Mouse (Mus musculus): ENCODE measurements around the gene Spink2.
"Not testable (repeated sequence)": the region's sequence is repeated elsewhere in the genome, so short reads cannot be mapped to it uniquely, and the experiment has no call there.

Gene Spink2

DNA sequence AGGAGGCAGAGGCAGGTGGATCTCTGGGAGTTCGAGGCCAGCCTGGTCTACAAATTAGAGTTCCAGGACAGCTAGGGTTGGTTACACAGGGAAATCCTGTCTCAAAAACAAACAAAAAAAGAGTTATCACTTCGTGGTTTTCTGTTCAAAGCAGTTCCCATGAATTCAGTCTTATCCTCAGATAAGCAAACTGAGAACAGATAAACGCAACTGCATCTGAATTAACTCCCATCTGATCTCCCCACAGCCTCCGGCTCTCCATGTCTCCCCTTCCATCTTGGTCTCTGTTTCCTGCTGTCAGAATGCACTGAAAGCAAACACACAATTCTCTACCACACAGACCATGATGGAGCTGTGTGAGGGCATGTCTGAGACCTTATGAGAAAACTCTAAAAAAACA lies 10.6 kb downstream of the Spink2 start:
- no peak for DNase-seq (ENCODE audit: low spot score in 2 of 2)

GRCm38 (mm10) chr5:77193951-77194350 lies 17.3 kb downstream of the Spink2 start:
- DNase-seq (ENCODE audit: low spot score in 2 of 2), result peak; percentile 68 to 77

GRCm38 (mm10) chr5:77193266-77193665 lies 18.0 kb downstream of the Spink2 start:
- no peak for DNase-seq (ENCODE audit: low spot score in 2 of 2)

GRCm38 (mm10) chr5:77191631-77192030 lies 19.6 kb downstream of the Spink2 start:
- no peak for DNase-seq (ENCODE audit: low spot score in 2 of 2)

DNA sequence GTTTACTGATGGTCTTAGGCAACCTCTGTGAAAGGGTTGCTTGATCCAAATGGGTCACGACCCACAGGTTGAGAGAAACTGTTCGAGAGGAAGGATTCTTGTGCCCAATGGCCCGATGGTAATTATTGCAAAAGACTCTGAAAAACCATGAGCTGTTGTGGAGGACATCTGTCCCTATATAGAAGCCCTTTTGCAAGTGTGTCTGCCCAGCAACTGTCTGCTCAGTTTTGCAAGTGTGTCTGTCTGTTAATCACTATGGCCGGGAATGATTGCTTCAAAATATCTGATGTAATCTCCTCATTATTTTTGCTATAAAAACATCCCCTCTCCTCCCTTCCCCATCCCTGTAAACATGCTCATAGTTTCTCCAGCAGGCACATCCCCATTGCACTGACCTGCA lies 20.2 kb downstream of the Spink2 start:
- DNase-seq (ENCODE audit: low spot score in 2 of 2), result no peak

GRCm38 (mm10) chr5:77188738-77189137 lies 22.5 kb downstream of the Spink2 start:
- no peak for DNase-seq (ENCODE audit: low spot score in 2 of 2)

DNA sequence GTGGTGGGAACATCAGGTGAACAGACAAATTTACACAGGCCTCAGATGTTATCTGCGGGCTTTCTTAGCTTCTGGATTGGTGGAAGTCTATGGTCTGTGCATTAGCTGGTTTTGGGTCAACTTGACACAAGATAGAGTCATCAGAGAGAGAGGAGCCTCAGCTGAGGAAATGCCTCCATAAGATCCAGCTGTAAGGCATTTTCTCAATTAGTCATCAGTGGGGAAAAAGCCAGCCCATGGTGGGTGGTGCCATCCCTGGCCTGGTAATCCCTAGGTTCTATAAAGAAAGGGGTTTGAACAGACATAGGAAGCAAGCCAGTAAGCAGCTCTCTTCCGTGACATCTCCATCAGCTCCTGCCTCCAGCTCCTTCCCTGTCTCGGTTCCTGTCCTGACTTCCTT lies 25.9 kb downstream of the Spink2 start:
- no peak for DNase-seq (ENCODE audit: low spot score in 2 of 2)

DNA sequence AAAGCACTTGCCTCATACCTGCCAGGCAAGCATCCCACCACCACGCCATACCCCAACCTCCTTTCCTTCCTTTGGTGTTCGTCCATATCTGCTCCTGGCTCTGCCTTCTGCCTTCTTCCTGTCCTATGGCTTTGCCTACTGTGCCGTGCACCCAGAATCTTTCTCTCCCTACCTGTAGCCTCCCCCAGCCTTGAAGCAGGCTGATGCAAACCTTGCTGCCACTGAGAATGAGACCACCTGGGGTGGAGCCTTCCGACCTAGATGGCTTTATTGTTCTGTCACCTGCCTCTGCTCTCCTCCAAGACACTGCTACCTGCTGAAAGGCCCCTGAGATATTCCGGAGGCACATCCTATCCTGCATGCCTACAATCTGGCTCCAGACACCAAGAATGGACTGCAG lies 27.4 kb downstream of the Spink2 start:
- DNase-seq (ENCODE audit: low spot score in 2 of 2), result not testable (repeated sequence)

DNA sequence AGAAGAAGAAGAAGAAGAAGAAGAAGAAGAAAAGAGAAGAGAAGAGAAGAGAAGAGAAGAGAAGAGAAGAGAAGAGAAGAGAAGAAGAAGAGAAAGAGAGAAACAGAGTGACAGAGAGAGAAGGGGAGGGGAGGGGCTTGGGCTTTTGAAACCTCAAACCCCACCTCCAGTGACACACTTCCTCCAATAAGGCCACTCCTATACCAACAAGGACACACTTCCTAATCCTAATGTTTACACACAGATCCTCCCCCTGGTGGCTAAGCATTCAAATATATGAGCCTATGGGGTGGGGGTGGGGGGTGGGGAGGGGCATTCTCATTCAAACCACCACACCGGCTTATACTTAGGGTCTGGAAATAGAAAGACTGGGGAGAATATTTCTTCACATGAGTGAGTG lies 27.9 kb downstream of the Spink2 start:
- no peak for DNase-seq (ENCODE audit: low spot score in 2 of 2)

DNA sequence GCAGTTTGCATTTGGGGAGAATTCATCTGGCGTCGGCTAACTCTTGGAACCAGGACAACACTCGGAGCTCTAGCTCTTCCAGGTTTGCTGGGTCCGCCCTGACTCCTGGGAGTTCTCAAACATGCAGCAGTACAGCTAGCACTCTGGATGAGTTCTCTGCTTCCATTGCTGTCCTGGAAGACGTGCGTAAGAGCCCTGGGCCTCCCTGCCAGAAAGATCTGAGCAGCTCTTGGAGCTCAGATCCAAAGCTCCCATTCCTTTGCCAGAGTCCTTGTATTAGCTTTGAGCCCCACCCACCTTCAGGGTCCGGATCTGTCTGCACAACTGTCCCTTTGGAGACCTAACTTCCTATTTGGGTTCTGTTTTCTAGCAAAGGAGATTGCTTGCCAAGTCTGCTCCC lies 29.8 kb downstream of the Spink2 start:
- DNase-seq (ENCODE audit: low spot score in 2 of 2), result no peak

- no peak for DNase-seq (ENCODE audit: low spot score in 2 of 2)
Measured at GRCm38 (mm10) chr5:77178976-77179375, 32.3 kb downstream of the Spink2 start.

- no peak for DNase-seq (ENCODE audit: low spot score in 2 of 2)
Measured at GRCm38 (mm10) chr5:77178008-77178407, 33.3 kb downstream of the Spink2 start.

GRCm38 (mm10) chr5:77174779-77175178 lies 36.5 kb downstream of the Spink2 start:
- DNase-seq (ENCODE audit: low spot score in 2 of 2), result no peak

DNA sequence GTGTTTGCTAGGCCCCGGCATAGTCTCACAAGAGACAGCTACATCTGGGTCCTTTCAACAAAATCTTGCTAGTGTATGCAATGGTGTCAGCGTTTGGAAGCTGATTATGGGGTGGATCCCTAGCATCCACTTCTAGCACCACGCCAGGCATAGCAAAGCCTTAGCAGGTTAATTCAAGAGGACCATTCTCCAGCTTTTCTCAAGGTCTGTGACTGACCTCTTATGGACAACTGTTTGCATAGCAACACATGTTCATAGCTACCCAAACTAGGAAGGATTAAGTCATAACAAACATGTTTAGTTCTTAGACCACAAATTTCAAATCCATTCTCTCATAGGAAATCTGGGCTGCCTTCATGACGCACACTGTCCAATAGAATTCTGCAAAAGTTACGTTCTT lies 40.7 kb downstream of the Spink2 start:
- DNase-seq (ENCODE audit: low spot score in 2 of 2), result no peak

DNA sequence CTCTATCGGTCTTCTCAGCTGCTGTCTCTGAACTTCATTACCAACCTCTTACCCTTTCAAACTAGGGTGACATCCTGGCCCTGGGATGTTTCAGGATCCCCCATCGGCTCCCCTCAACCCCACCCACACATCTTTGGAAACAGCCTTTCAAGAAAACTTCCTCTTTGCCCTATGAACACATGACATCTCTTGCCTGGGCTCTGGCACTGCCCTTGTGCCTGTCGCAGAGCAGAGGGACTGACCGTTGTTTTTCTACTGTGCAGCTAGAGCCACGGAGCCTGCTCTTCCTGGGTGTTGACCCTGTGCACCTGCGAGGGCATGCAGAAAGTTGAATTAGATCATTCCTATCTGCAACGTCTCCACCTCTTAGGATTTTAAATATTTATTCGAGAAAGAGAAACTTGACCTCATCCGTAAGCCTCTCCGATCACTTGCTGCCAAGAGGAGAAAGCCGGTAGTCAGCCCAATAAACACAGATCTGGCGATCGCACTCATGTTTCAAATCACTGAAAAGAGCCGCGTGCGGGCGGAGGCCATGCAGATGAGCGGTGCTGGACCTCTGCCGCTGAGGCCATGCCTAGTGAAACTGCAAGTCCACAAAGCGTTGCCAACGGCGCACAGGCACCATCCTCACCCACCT lies 43.8 kb downstream of the Spink2 start:
- DNase-seq (ENCODE audit: low spot score in 2 of 2), result no peak

DNA sequence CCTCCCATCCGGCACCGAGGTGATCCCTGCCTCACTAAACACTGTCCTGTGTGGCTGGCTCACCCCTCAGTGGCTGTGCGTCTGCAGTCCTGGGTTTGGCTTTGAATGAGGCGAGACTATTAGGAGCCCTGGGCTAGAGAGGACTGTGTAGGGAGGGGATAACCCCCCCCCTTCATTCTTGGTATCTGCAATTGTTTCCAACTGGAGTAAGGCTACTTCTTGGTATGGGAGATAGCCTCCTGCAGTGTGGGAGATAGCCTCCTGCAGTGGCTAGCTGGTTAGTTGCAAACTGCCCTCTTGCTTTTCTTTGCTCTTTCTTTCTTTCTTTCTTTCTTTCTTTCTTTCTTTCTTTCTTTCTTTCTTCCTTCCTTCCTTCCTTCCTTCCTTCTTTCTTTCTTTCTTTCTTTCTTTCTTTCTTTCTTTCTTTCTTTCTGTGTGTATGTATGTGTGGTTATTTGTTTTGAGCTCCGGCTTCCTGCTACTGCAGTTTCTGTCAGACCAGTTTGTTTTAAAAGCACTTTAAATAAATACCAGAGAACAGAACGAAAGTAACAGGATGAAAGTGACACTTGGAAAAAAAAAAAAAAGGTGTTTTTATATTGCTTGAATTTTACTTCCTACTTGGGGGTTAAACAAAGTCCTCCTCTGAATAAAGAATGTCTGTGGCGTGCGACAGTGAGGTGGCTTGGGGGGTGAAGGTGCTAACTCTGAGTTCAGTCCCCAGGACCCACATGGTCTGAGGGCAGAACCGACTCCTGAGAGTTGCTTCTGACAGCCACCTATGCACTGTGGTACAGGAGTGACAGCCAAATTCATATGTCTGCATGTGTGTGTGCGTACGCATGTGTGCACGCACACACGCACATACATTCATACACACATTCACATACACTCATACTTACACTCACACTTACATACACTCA lies 45.3 kb downstream of the Spink2 start:
- no peak for DNase-seq (ENCODE audit: low spot score in 2 of 2)

GRCm38 (mm10) chr5:77163597-77163996 lies 47.7 kb downstream of the Spink2 start:
- no peak for DNase-seq (ENCODE audit: low spot score in 2 of 2)

- no peak for DNase-seq (ENCODE audit: low spot score in 2 of 2)
Measured at GRCm38 (mm10) chr5:77162566-77162965, 48.7 kb downstream of the Spink2 start.

- DNase-seq (ENCODE audit: low spot score in 2 of 2), result no peak
Measured at GRCm38 (mm10) chr5:77157777-77158540, 53.3 kb downstream of the Spink2 start.

DNA sequence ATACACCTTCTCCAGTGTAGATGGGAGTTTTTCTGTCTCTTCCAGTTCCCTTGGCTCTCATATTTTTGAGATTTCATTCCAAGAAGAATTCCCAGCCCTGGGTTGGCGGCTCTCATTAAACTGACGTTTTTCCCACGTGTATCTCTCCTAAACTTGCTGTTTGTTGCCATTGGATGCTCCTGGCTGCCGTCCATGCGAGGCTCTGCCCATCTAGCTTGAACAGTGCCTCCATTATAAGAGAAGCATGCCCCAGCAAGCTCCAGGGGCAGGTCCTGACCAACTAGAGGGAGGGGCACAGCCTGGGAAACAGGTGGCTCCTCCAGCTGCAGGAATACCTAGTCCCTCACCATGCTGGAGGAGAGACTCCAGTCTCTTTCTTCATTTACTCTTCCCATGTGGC lies 54.3 kb downstream of the Spink2 start:
- no peak for DNase-seq (ENCODE audit: low spot score in 2 of 2)

DNA sequence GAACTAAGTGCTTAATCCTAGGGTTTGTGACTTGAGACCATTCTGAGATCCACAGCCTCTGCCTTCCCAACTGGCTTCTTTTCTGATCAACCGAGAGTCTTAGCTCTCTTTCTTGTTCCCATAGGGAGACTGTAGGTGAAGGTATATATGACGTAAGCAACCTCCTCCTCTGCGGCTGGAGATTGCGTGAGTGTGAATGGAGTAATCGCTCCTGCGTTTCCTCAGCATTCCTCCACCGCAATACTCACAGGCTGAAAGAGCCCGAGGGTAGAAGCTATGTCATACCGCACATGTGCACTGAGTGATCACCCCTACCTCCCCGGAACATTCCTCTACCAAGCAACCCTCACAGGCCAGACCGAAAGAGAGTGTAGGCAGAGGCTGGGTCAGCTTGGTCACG lies 55.7 kb downstream of the Spink2 start:
- no peak for DNase-seq (ENCODE audit: low spot score in 2 of 2)
